Mouse (Mus musculus): ENCODE data around the gene Gimap8. TPM values are rescaled to one million over a fixed set of nuclear protein-coding genes. Genes with fewer than 3 reads are reported as not detected.

Gimap8 gene
- polyA plus RNA-seq, 2 experiments = 0.17 to 1.3 TPM

GRCm38 (mm10) chr6:48646309-48646690 lies 734 bp upstream of the Gimap8 start:
- TF ChIP-seq CTCF (IDR thresholded peaks at IDR 0.05; ENCODE audit: low read depth) = no peak
- no peak for TF ChIP-seq EP300 (IDR thresholded peaks at IDR 0.05; ENCODE audit: low read depth)
- no peak for DNase-seq (ENCODE audit: low read depth in 3 of 3, low spot score in 3 of 3)
- H3K27ac ChIP-seq = no peak overlapping the region
- no peaks in the 10 kb centered on the region for H3K36me3 ChIP-seq (replicated peaks; ENCODE audit: control insufficient read depth, insufficient read depth, low read depth)
- no peak for ATAC-seq (ENCODE audit: insufficient read depth)
- H3K4me1 ChIP-seq (replicated peaks; ENCODE audit: control insufficient read depth in 2 of 2, insufficient read depth in 2 of 2, low read length in 1 of 2) = 0 out of 4 replicates have a peak, but pooled peaks cover 0 to 1% of the 10 kb centered on the region in 2 experiments
- no peak overlapping the region for H3K4me3 ChIP-seq (ENCODE audit: insufficient read depth in 1 of 2, low read depth in 2 of 2, low read length in 2 of 2)
- H3K9ac ChIP-seq (replicated peaks) = no peak overlapping the region
- no peaks in the 10 kb centered on the region for H3K27me3 ChIP-seq (ENCODE audit: control insufficient read depth, insufficient read depth, low read length)
- H3K4me2 ChIP-seq (ENCODE audit: low read depth) = no peak overlapping the region
- 56% methylated on average over 4 of the region's 4 CpGs for WGBS (ENCODE audit: insufficient replicate concordance)
- no peaks in the 10 kb centered on the region for H3K9me3 ChIP-seq (ENCODE audit: control insufficient read depth, low read length)

GRCm38 (mm10) chr6:48647611-48648010 lies 577 bp downstream of the Gimap8 start:
- H3K9ac ChIP-seq (replicated peaks) = no peak overlapping the region
- H3K36me3 ChIP-seq (replicated peaks; ENCODE audit: control insufficient read depth, insufficient read depth, low read depth) = no peaks in the 10 kb centered on the region
- DNase-seq (ENCODE audit: low read depth in 3 of 3, low spot score in 3 of 3) = no peak
- ATAC-seq (ENCODE audit: insufficient read depth) = no peak
- 66% methylated on average over 2 of the region's 2 CpGs for WGBS (ENCODE audit: insufficient replicate concordance)
- H3K9me3 ChIP-seq (ENCODE audit: control insufficient read depth, low read length) = no peaks in the 10 kb centered on the region
- H3K4me1 ChIP-seq (replicated peaks; ENCODE audit: control insufficient read depth in 2 of 2, insufficient read depth in 2 of 2, low read length in 1 of 2) = 0 out of 4 replicates have a peak, but pooled peaks cover 0 to 1% of the 10 kb centered on the region in 2 experiments
- H3K4me3 ChIP-seq (ENCODE audit: insufficient read depth in 1 of 2, low read depth in 2 of 2, low read length in 2 of 2) = no peak overlapping the region
- H3K27ac ChIP-seq = no peak overlapping the region
- no peak for TF ChIP-seq EP300 (IDR thresholded peaks at IDR 0.05; ENCODE audit: low read depth)
- no peak for TF ChIP-seq CTCF (IDR thresholded peaks at IDR 0.05; ENCODE audit: low read depth)
- H3K4me2 ChIP-seq (ENCODE audit: low read depth) = no peak overlapping the region
- H3K27me3 ChIP-seq (ENCODE audit: control insufficient read depth, insufficient read depth, low read length) = no peaks in the 10 kb centered on the region

- TF ChIP-seq CTCF (IDR thresholded peaks at IDR 0.05; ENCODE audit: low read depth) (no peak), EP300 (IDR thresholded peaks at IDR 0.05; ENCODE audit: low read depth) (no peak)
- DNase-seq (ENCODE audit: low read depth in 3 of 3, low spot score in 3 of 3) (no peak), ATAC-seq (ENCODE audit: insufficient read depth) (no peak)
- 63% methylated on average over 4 of the region's 4 CpGs for WGBS (ENCODE audit: insufficient replicate concordance)
- H3K9me3 ChIP-seq (ENCODE audit: control insufficient read depth, low read length) = no peaks in the 10 kb centered on the region
- 0 out of 4 replicates have a peak, but pooled peaks cover 0 to 1% of the 10 kb centered on the region in 2 experiments for H3K4me1 ChIP-seq (replicated peaks; ENCODE audit: control insufficient read depth in 2 of 2, insufficient read depth in 2 of 2, low read length in 1 of 2)
- no peaks in the 10 kb centered on the region for H3K36me3 ChIP-seq (replicated peaks; ENCODE audit: control insufficient read depth, insufficient read depth, low read depth)
- H3K4me2 ChIP-seq (ENCODE audit: low read depth) = no peak overlapping the region
- H3K27ac ChIP-seq = no peak overlapping the region
- H3K27me3 ChIP-seq (ENCODE audit: control insufficient read depth, insufficient read depth, low read length) = no peaks in the 10 kb centered on the region
- no peak overlapping the region for H3K4me3 ChIP-seq (ENCODE audit: insufficient read depth in 1 of 2, low read depth in 2 of 2, low read length in 2 of 2)
- no peak overlapping the region for H3K9ac ChIP-seq (replicated peaks)
Measured at GRCm38 (mm10) chr6:48648779-48649178, 1.7 kb downstream of the Gimap8 start.

GRCm38 (mm10) chr6:48650041-48650440 lies 3.0 kb downstream of the Gimap8 start:
- H3K27ac ChIP-seq = no peak overlapping the region
- WGBS (ENCODE audit: insufficient replicate concordance) = 71% methylated on average over 9 of the region's 9 CpGs
- H3K4me1 ChIP-seq (replicated peaks; ENCODE audit: control insufficient read depth in 2 of 2, insufficient read depth in 2 of 2, low read length in 1 of 2) = 0 out of 4 replicates have a peak, but pooled peaks cover 0 to 1% of the 10 kb centered on the region in 2 experiments
- H3K27me3 ChIP-seq (ENCODE audit: control insufficient read depth, insufficient read depth, low read length) = no peaks in the 10 kb centered on the region
- no peak overlapping the region for H3K9ac ChIP-seq (replicated peaks)
- no peaks in the 10 kb centered on the region for H3K9me3 ChIP-seq (ENCODE audit: control insufficient read depth, low read length)
- ATAC-seq (ENCODE audit: insufficient read depth) (no peak), DNase-seq (ENCODE audit: low read depth in 3 of 3, low spot score in 3 of 3) (no peak)
- no peak overlapping the region for H3K4me2 ChIP-seq (ENCODE audit: low read depth)
- H3K4me3 ChIP-seq (ENCODE audit: insufficient read depth in 1 of 2, low read depth in 2 of 2, low read length in 2 of 2) = no peak overlapping the region
- no peak for TF ChIP-seq EP300 (IDR thresholded peaks at IDR 0.05; ENCODE audit: low read depth)
- TF ChIP-seq CTCF (IDR thresholded peaks at IDR 0.05; ENCODE audit: low read depth) = no peak
- no peaks in the 10 kb centered on the region for H3K36me3 ChIP-seq (replicated peaks; ENCODE audit: control insufficient read depth, insufficient read depth, low read depth)

GRCm38 (mm10) chr6:48658721-48659120 lies 11.7 kb downstream of the Gimap8 start:
- Histone ChIP-seq H3K9ac (replicated peaks) (no peak overlapping the region), H3K27me3 (ENCODE audit: control insufficient read depth, insufficient read depth, low read length) (no peaks in the 10 kb centered on the region), H3K4me3 (ENCODE audit: insufficient read depth in 1 of 2, low read depth in 2 of 2, low read length in 2 of 2) (no peak overlapping the region), H3K4me2 (ENCODE audit: low read depth) (no peak overlapping the region), H3K9me3 (ENCODE audit: control insufficient read depth, low read length) (no peaks in the 10 kb centered on the region), H3K4me1 (replicated peaks; ENCODE audit: control insufficient read depth in 2 of 2, insufficient read depth in 2 of 2, low read length in 1 of 2) (no peaks in the 10 kb centered on the region), H3K36me3 (replicated peaks; ENCODE audit: control insufficient read depth, insufficient read depth, low read depth) (no peaks in the 10 kb centered on the region), H3K27ac (no peak overlapping the region)
- TF ChIP-seq CTCF (IDR thresholded peaks at IDR 0.05; ENCODE audit: low read depth) = no peak
- ATAC-seq (ENCODE audit: insufficient read depth) (no peak), DNase-seq (ENCODE audit: low read depth in 3 of 3, low spot score in 3 of 3) (no peak)
- WGBS (ENCODE audit: insufficient replicate concordance) = 48% methylated on average over 5 of the region's 5 CpGs
